Comparison of ENCODE assay signal across 8 mouse cellular contexts in the genomic region with DNA sequence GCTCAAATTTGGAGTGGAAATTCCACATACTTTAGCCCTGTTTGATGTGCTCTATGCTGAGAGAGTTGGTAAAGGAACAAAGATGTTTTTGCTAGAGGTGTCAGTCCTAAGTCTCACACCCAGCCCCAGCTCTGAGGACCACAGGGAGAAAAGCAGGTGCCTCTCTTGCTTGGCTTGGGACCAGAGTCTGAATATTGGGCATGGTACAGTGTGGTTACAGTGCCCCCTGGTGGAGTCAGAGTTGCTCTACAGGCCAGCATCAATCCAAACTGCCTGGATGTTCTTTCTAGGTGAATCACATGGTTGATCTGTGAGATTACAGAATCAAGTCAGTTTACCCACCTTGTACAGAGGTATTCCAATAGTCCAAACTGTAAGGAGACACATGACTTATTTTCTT. TPM values are rescaled to one million over a fixed set of nuclear protein-coding genes. Genes with fewer than 3 reads are reported as not detected.
DNase-seq lines count a peak whose midpoint lies in the region; ATAC-seq lines count a peak whose summit lies in the region.
"Had no signal": no experiment of that assay in that cellular context is flagged by ENCODE, and none has a peak within 500 bp of the region (broad histone marks: within the 10 kb centered on the region; RNA-seq: fewer than 3 reads in every experiment).

No protein-coding gene starts in this region.

- no peaks in the 10 kb centered on the region for H3K27me3 ChIP-seq in forebrain, embryonic 12.5 days
- H3K27me3 ChIP-seq: midbrain, embryonic 12.5 days had no signal

- ATAC-seq in forebrain, embryonic 12.5 days (ENCODE audit: low FRiP score), result 0 out of 2 replicates have a peak, but pooled peaks have one; percentile 70
- peak; percentile 81 to 91 for ATAC-seq in hematopoietic stem cell, adult 5-6 weeks (replicated peaks in 1 of 2; ENCODE audit: insufficient read depth in 1 of 2, low FRiP score in 2 of 2, low TSS enrichment in 1 of 2, low read depth in 1 of 2, poor library complexity in 2 of 2, severe bottlenecking in 2 of 2)
- peak; percentile 95 for ATAC-seq in megakaryocyte, adult 5-6 weeks (ENCODE audit: poor library complexity, severe bottlenecking)

- H3K4me2 ChIP-seq in forebrain, embryonic 12.5 days, result no peak overlapping the region
- H3K4me2 ChIP-seq: midbrain, embryonic 12.5 days had no signal

- H3K36me3 ChIP-seq in forebrain, embryonic 12.5 days (replicated peaks), result peaks cover 13% of the 10 kb centered on the region

- H3K4me3 ChIP-seq in forebrain, embryonic 12.5 days (replicated peaks), result no peak overlapping the region
- H3K4me3 ChIP-seq: midbrain, embryonic 12.5 days had no signal

- no peaks in the 10 kb centered on the region for H3K4me1 ChIP-seq in forebrain, embryonic 12.5 days
- H3K4me1 ChIP-seq: midbrain, embryonic 12.5 days had no signal

- H3K27ac ChIP-seq in forebrain, embryonic 12.5 days, result no peak overlapping the region
- H3K27ac ChIP-seq: midbrain, embryonic 12.5 days had no signal

- H3K9me3 ChIP-seq in forebrain, embryonic 12.5 days, result no peaks in the 10 kb centered on the region
- H3K9me3 ChIP-seq: midbrain, embryonic 12.5 days had no signal

- DNase-seq in NIH3T3 (ENCODE audit: low read depth), result peak; percentile 89
- DNase-seq in c-Kit-positive CD71-positive TER-119-negative erythroid progenitor cells, embryonic 14.5 days (ENCODE audit: low read depth), result peak; percentile 75
- DNase-seq in layer of hippocampus, postnatal 36 days, result peak; percentile 67 to 75
- peak; percentile 42 to 62 for DNase-seq in right cerebral cortex, postnatal 36 days (ENCODE audit: low spot score in 2 of 2)

- no peak overlapping the region for H3K9ac ChIP-seq in forebrain, embryonic 12.5 days
- H3K9ac ChIP-seq: midbrain, embryonic 12.5 days had no signal

RNA-seq across cellular contexts. Expression of gene Ddx28, which starts 10.8 kb away (rescaled TPM):
- 19.5 and 20.1 TPM in 2 replicates for polyA plus RNA-seq in forebrain, embryonic 12.5 days (2016; fragmentation: Nextera tagmentation; extraction: Ambion mirVana)
- 10.1 and 12.8 TPM in 2 replicates for total RNA-seq in hematopoietic stem cell, adult 5-6 weeks (2017)
- total RNA-seq in layer of hippocampus, postnatal 36 days (2021), result 10 to 100 TPM; 11.5 to 14.6 TPM
- 8.8 and 9.6 TPM in 2 replicates for total RNA-seq in megakaryocyte, adult 5-6 weeks (2015)
- 13.7 and 13.9 TPM in 2 replicates for total RNA-seq in megakaryocyte, adult 5-6 weeks (2017)

RNA-seq across cellular contexts. Expression of gene Dpep2nb, which starts 16.7 kb away (rescaled TPM):
- not detected in 2 replicates for polyA plus RNA-seq in forebrain, embryonic 12.5 days (2016; fragmentation: Nextera tagmentation; extraction: Ambion mirVana)
- not detected in 2 replicates for total RNA-seq in hematopoietic stem cell, adult 5-6 weeks (2017)
- under 1 TPM in 1 of 2 experiments, not detected in 1; 0.32 TPM for total RNA-seq in layer of hippocampus, postnatal 36 days (2021)
- total RNA-seq in megakaryocyte, adult 5-6 weeks (2015), result 0.20 TPM in 1 of 2 replicates, not detected in the other
- not detected in 2 replicates for total RNA-seq in megakaryocyte, adult 5-6 weeks (2017)

RNA-seq across cellular contexts. Expression of gene Dus2, which starts 31.3 kb away (rescaled TPM):
- 15.4 and 18.4 TPM in 2 replicates for polyA plus RNA-seq in forebrain, embryonic 12.5 days (2016; fragmentation: Nextera tagmentation; extraction: Ambion mirVana)
- total RNA-seq in hematopoietic stem cell, adult 5-6 weeks (2017), result 5.0 and 14.4 TPM in 2 replicates
- total RNA-seq in layer of hippocampus, postnatal 36 days (2021), result 10 to 100 TPM; 18.9 to 22.6 TPM
- 3.8 and 4.3 TPM in 2 replicates for total RNA-seq in megakaryocyte, adult 5-6 weeks (2015)
- total RNA-seq in megakaryocyte, adult 5-6 weeks (2017), result 6.0 and 6.9 TPM in 2 replicates

RNA-seq across cellular contexts. Expression of gene Nfatc3, which starts 36.2 kb away (rescaled TPM):
- polyA plus RNA-seq in forebrain, embryonic 12.5 days (2016; fragmentation: Nextera tagmentation; extraction: Ambion mirVana), result 4.9 and 6.6 TPM in 2 replicates
- 34.5 and 42.0 TPM in 2 replicates for total RNA-seq in hematopoietic stem cell, adult 5-6 weeks (2017)
- 10 to 100 TPM; 11.1 to 11.9 TPM for total RNA-seq in layer of hippocampus, postnatal 36 days (2021)
- total RNA-seq in megakaryocyte, adult 5-6 weeks (2015), result 104 and 108 TPM in 2 replicates
- total RNA-seq in megakaryocyte, adult 5-6 weeks (2017), result 26.5 and 38.4 TPM in 2 replicates

RNA-seq across cellular contexts. Expression of gene Dpep3, which starts 43.3 kb away (rescaled TPM):
- polyA plus RNA-seq in forebrain, embryonic 12.5 days (2016; fragmentation: Nextera tagmentation; extraction: Ambion mirVana), result not detected in 2 replicates
- total RNA-seq in hematopoietic stem cell, adult 5-6 weeks (2017), result not detected in 2 replicates
- not detected for total RNA-seq in layer of hippocampus, postnatal 36 days (2021)
- not detected in 2 replicates for total RNA-seq in megakaryocyte, adult 5-6 weeks (2015)
- not detected in 2 replicates for total RNA-seq in megakaryocyte, adult 5-6 weeks (2017)
- polyA plus RNA-seq: midbrain, embryonic 12.5 days had no signal
